Mouse (Mus musculus) frontal cortex, postnatal 14 days (tissue): Measurements from ENCODE around the gene Pax6.

ENCODE experiments used
- DNase-seq, 2 experiments: peaks; one replicate each; pipeline ENCODE4 v3.0.0; 2022; ENCODE audit warnings: low spot score in 2 of 2

Gene Pax6

DNA sequence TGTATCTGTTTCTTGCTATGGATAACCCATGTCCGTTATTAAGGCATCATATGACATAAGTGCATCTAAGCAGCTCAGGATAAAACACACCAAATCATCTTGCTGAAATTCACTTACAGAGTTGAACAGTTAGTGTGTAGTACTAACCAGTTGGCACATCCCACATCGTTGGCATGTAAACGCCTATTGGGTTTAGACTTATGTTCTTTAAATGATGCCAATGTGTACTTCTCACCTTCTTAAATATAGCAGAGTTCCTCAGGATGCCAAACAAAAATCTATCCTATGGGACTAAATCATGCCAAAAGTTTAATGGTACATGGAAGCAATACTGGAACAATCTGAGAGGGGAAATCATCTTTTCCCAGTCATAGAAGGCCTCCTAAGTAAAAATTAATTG is 62.0 kb downstream of the Pax6 start:
- no peak for DNase-seq

DNA sequence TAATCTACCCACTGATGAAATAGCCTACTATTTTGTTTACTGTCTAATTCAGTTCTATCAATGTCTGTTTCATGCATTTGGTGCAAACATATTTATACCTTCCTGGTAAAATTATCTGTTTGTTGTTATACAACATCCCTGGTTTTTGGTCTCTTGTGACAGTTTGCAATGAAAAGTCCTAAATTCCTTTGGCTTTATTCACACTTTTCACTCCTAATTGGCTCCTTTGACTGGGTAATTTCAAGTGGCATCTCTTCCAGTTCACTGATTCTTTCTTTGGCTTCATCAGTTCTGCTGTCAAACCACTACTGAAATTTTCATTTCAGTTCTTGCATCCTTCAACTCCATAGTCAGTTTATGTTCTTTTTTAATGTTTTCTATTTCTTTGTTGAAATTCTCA is 67.5 kb downstream of the Pax6 start:
- DNase-seq: no peak

DNA sequence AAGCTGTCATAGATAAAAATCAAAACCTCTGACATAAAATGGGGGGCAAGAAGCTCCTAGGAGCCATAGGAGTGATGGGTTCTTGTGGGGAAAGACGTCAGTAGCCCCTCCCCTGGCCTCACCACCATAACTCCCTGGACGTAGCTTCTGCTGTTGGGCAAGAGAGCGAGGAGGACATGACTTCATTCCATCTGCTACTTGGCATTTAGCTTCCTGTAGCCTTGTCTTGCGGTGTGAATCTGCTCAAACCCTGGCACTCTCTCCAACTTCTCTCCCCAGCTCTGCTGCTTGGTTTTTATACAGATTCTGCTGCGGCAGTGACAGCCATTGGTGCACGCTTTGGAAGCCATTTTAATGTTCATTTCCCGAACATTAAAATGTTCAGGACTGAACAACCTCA is 78.2 kb downstream of the Pax6 start:
- DNase-seq: no peak
